Mouse (Mus musculus): Measurements from ENCODE around the gene Tmem253.

GRCm38 (mm10) chr14:52014761-52015311 lies 622 bp upstream of the Tmem253 start:
- TF ChIP-seq CTCF (IDR thresholded peaks at IDR 0.05) = no peak; the same call in 1 of the 2 replicates
- no peak for TF ChIP-seq EP300 (IDR thresholded peaks at IDR 0.05)
